In the genomic region with DNA sequence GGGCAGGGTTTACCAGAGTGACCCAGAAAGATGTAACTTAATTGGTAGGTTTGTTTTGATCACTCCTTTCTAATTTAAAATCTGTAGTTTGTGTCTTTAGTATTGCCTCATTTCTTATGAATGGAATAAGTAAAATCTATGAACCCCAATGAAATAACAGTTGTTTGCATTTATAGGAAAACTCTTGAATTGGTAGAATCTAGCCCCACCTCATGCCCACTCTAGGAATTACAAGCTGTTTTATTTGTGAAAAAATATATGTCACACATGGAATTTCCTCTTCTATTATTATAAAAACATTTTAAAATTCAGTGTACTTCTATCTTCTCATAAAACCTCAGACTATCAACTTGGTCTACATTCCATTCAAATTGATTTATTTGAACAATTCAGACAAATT, we compare ENCODE assay signal across 8 mouse cellular contexts. TPM values are rescaled to one million over a fixed set of nuclear protein-coding genes. Genes with fewer than 3 reads are reported as not detected.
DNase-seq lines count a peak whose midpoint lies in the region; ATAC-seq and TF ChIP-seq lines count a peak whose summit lies in the region.

No protein-coding gene starts in this region.

- no peaks in the 10 kb centered on the region for H3K4me1 ChIP-seq in hindbrain, embryonic 14.5 days (replicated peaks; ENCODE audit: control insufficient read depth, insufficient read depth, low read length)
- no peaks in the 10 kb centered on the region for H3K4me1 ChIP-seq in hindbrain, embryonic 12.5 days
- H3K4me1 ChIP-seq in thymus, adult 2 months (replicated peaks; ENCODE audit: control insufficient read depth, insufficient read depth, low read length), result no peaks in the 10 kb centered on the region
- H3K4me1 ChIP-seq in intestine, embryonic 15.5 days (replicated peaks), result no peaks in the 10 kb centered on the region

- H3K4me3 ChIP-seq in hindbrain, embryonic 14.5 days (replicated peaks; ENCODE audit: low read length), result no peak overlapping the region
- H3K4me3 ChIP-seq in hindbrain, embryonic 12.5 days, result no peak overlapping the region
- H3K4me3 ChIP-seq in thymus, adult 2 months (ENCODE audit: control insufficient read depth, insufficient read depth, low read length), result no peak overlapping the region
- no peak overlapping the region for H3K4me3 ChIP-seq in intestine, embryonic 15.5 days (replicated peaks)

- H3K36me3 ChIP-seq in hindbrain, embryonic 14.5 days (replicated peaks; ENCODE audit: control insufficient read depth, insufficient read depth), result no peaks in the 10 kb centered on the region
- H3K36me3 ChIP-seq in hindbrain, embryonic 12.5 days, result no peaks in the 10 kb centered on the region
- no peaks in the 10 kb centered on the region for H3K36me3 ChIP-seq in thymus, adult 2 months (ENCODE audit: control insufficient read depth, insufficient read depth, low read length)
- no peaks in the 10 kb centered on the region for H3K36me3 ChIP-seq in intestine, embryonic 15.5 days

- TF ChIP-seq CTCF in thymus, adult 2 months (IDR thresholded peaks at IDR 0.05; ENCODE audit: borderline replicate concordance, control insufficient read depth, extremely low read depth, insufficient read depth, low read length, poor library complexity), result no peak

- ATAC-seq in hindbrain, embryonic 14.5 days (ENCODE audit: low FRiP score), result no peak
- no peak for ATAC-seq in hindbrain, embryonic 12.5 days (ENCODE audit: low FRiP score)
- no peak for ATAC-seq in intestine, embryonic 15.5 days

- no peak overlapping the region for H3K9ac ChIP-seq in hindbrain, embryonic 14.5 days
- H3K9ac ChIP-seq in hindbrain, embryonic 12.5 days, result no peak overlapping the region
- H3K9ac ChIP-seq in intestine, embryonic 15.5 days, result no peak overlapping the region

- no peaks in the 10 kb centered on the region for H3K9me3 ChIP-seq in hindbrain, embryonic 14.5 days (ENCODE audit: control insufficient read depth, low read length)
- no peaks in the 10 kb centered on the region for H3K9me3 ChIP-seq in hindbrain, embryonic 12.5 days (replicated peaks)
- H3K9me3 ChIP-seq in intestine, embryonic 15.5 days, result no peaks in the 10 kb centered on the region

- H3K27ac ChIP-seq in hindbrain, embryonic 14.5 days, result no peak overlapping the region
- H3K27ac ChIP-seq in hindbrain, embryonic 12.5 days, result no peak overlapping the region
- H3K27ac ChIP-seq in thymus, adult 2 months (ENCODE audit: control insufficient read depth, insufficient read depth, low read length), result no peak overlapping the region
- no peak overlapping the region for H3K27ac ChIP-seq in intestine, embryonic 15.5 days

- H3K4me2 ChIP-seq in hindbrain, embryonic 14.5 days (replicated peaks), result no peak overlapping the region
- no peak overlapping the region for H3K4me2 ChIP-seq in hindbrain, embryonic 12.5 days (replicated peaks)
- H3K4me2 ChIP-seq in intestine, embryonic 15.5 days (replicated peaks), result no peak overlapping the region

- no peaks in the 10 kb centered on the region for H3K27me3 ChIP-seq in hindbrain, embryonic 14.5 days (ENCODE audit: control insufficient read depth, insufficient read depth, low read length)
- no peaks in the 10 kb centered on the region for H3K27me3 ChIP-seq in hindbrain, embryonic 12.5 days
- no peaks in the 10 kb centered on the region for H3K27me3 ChIP-seq in thymus, adult 2 months (ENCODE audit: control insufficient read depth, insufficient read depth, low read length)
- H3K27me3 ChIP-seq in intestine, embryonic 15.5 days (replicated peaks), result no peaks in the 10 kb centered on the region

- DNase-seq in hindbrain, embryonic 14.5 days (ENCODE audit: low spot score), result peak; percentile 79
- peak; percentile 11 for DNase-seq in thymus, adult 2 months
- DNase-seq in thymus, postnatal 36 days, result no peak
- DNase-seq in cerebellum, postnatal 14 days, result peak; percentile 52 to 60
- peak; percentile 36 for DNase-seq in retina, postnatal 1 day
- no peak for DNase-seq in urinary bladder, postnatal 14 days (ENCODE audit: low spot score)

- TF ChIP-seq POLR2A in thymus, adult 2 months (IDR thresholded peaks at IDR 0.05; ENCODE audit: control insufficient read depth, extremely low read depth, insufficient read depth, low read length, poor library complexity), result no peak

RNA-seq across cellular contexts. Expression of gene Pgm1, which starts 47.3 kb away (rescaled TPM):
- polyA plus RNA-seq in hindbrain, embryonic 14.5 days (2014; fragmentation: Nextera tagmentation; extraction: Ambion mirVana), result 82.7 and 99.8 TPM in 2 replicates
- 47.6 and 48.8 TPM in 2 replicates for polyA plus RNA-seq in hindbrain, embryonic 12.5 days (2016; fragmentation: Nextera tagmentation; extraction: Ambion mirVana)
- polyA plus RNA-seq in thymus, adult 2 months (2012; rRNA removed), result 25.3 and 29.7 TPM in 2 replicates
- polyA plus RNA-seq in intestine, embryonic 15.5 days (2015; fragmentation: Nextera tagmentation; extraction: Ambion mirVana), result 193 and 195 TPM in 2 replicates

RNA-seq across cellular contexts. Expression of gene Itgb3bp, which starts 47.7 kb away (rescaled TPM):
- polyA plus RNA-seq in hindbrain, embryonic 14.5 days (2014; fragmentation: Nextera tagmentation; extraction: Ambion mirVana), result 12.4 and 15.1 TPM in 2 replicates
- polyA plus RNA-seq in hindbrain, embryonic 12.5 days (2016; fragmentation: Nextera tagmentation; extraction: Ambion mirVana), result 32.5 and 35.6 TPM in 2 replicates
- polyA plus RNA-seq in thymus, adult 2 months (2012; rRNA removed), result 0.92 and 1.1 TPM in 2 replicates
- 34.6 and 40.1 TPM in 2 replicates for polyA plus RNA-seq in intestine, embryonic 15.5 days (2015; fragmentation: Nextera tagmentation; extraction: Ambion mirVana)

RNA-seq across cellular contexts. Expression of gene Efcab7, which starts 52.9 kb away (rescaled TPM):
- 10.7 and 14.4 TPM in 2 replicates for polyA plus RNA-seq in hindbrain, embryonic 14.5 days (2014; fragmentation: Nextera tagmentation; extraction: Ambion mirVana)
- polyA plus RNA-seq in hindbrain, embryonic 12.5 days (2016; fragmentation: Nextera tagmentation; extraction: Ambion mirVana), result 27.7 and 28.3 TPM in 2 replicates
- polyA plus RNA-seq in thymus, adult 2 months (2012; rRNA removed), result 4.3 and 4.8 TPM in 2 replicates
- 13.1 and 20.1 TPM in 2 replicates for polyA plus RNA-seq in intestine, embryonic 15.5 days (2015; fragmentation: Nextera tagmentation; extraction: Ambion mirVana)

Comparison
In these comparisons a context has a peak if more than half of its experiments do, and no peak if none do; other contexts are left out.
1. DNase-seq: peak in hindbrain, embryonic 14.5 days (single experiment), thymus, adult 2 months (single experiment), cerebellum, postnatal 14 days (2 of 2) and retina, postnatal 1 day (single experiment); none in thymus, postnatal 36 days (0 of 2) and urinary bladder, postnatal 14 days (single experiment).